Mouse (Mus musculus) adrenal gland, adult 8-10 months (tissue): ENCODE data around the gene Gm1604a. TPM values are rescaled to one million over a fixed set of nuclear protein-coding genes. Genes with fewer than 3 reads are reported as not detected.
"Not testable (repeated sequence)": the region's sequence is repeated elsewhere in the genome, so short reads cannot be mapped to it uniquely, and the experiment has no call there.

ENCODE experiments used
- DNase-seq: peaks from one replicate; pipeline ENCODE4 v3.0.0; 2022
- total RNA-seq, 4 experiments: library from RNA; stranded (reverse); gene quantifications; 2 replicates each; pipeline ENCODE4 v1.2.4; 2022

Gene Gm1604a
- not detected for total RNA-seq

DNA sequence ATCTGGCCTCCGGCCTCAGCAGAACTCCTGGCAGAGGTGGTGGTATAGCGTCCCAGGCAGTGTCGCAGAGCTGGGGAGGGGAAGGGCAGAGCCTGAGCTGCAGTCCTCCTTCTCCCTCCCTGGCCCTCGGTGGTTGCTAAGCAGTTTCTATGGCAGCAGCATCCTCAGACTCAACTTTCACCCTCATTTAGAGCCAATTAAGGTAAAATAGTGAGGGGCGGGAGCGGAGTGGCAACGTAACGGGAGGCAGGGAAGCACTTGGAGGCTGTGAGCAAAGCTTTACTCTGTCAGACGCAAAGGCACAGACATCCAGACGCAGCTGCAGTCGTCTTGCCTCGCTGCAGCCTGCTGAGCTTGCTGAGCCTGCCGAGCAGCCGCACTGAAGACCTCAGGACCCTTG lies at the start of gene Gm1604a:
Gene Gm1604a (plus strand): TSS at position 312 of the 400 bp plus-strand sequence.
- DNase-seq = not testable (repeated sequence)

DNA sequence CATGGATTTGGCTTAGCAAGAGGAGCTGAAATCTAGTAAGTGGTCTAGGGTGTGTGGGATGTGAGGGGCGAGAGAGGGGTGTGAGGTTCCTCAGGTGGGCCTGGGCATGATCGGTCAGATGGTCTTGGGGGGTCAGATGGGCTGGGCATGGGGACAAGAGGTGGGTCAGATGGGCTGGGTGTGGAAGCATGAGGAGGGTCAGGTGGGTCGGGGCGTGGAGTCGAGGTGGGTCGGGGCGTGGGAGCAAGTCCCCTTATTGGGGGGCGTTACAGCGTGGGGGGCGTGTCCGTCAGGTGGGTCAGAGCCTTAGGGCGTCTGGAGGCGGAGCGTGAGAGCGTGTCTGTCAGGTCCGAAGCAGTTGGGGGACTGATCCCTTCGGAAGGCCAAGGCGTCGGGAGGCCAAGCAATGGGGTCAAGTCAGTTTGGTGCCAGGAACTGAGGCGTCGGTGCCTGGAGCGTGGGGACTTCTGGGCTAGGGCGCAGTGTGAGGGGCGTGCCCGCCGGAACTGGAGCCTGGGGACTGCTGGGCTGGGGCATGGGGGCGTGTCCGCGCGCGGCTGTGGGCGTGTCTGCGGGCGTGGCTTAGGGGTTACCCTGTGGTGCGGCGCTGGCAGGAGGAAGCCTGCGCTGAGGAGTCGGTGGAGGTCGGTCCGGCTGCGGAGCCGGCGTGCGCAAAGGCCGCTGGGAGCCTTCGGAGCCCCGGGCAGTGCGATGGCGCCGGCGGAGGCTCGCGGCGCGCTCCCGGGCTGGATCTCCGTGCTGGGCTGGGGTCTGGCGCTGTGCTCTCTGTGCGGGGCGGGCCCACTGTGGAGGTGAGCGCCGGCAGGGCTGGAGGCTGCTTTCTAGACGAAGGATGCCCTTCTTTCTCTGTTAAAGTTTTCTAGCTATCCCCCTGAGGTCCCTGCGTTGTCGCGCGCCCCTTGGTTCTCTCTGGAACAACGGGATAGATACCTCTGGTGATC lies 46.8 kb upstream of the Gm1604a start, which contains the start of gene Gm49721:
Gene Gm49721 (plus strand): TSS at position 618 of the 962 bp plus-strand sequence.
- peak; percentile 77 for DNase-seq

DNA sequence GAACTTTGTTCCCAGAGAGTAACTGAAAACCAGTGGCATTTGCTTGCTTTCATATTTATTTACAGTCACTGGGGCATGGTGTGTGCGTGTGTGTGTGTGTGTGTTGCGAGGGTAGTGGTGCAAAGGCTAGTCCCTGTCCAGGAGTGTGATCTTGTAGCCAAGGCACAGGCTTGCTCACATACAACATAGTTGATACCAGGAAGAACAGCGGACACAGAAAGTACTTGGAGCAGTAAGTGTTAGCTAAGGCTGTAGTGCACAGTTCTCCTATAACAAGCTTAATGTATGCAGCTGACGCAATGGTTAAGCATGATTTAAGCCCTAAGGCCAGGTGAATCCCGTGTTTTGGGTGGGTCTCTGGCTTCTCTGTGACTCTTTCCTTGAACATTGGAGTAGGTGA lies 46.0 kb upstream of the Gm1604a start:
- not testable (repeated sequence) for DNase-seq

DNA sequence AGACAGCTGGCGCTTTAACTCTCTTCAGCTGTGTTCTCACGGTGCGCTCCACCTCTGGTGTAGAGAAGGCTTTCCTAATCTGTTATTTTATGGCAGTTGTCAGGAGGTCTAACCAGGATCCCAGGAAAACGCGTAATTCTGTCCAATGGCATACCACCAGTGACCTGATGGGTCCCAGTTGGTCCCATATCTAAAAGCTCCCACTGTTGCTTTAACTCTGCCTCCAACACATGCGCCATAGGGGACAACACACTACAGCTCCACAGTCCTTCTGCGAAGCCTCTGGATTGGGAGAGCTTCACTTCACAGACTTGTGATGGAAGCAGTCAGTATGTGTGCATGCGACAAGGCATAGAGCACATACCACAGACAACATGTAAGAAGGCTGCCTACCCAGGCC lies 45.2 kb upstream of the Gm1604a start:
- not testable (repeated sequence) for DNase-seq

DNA sequence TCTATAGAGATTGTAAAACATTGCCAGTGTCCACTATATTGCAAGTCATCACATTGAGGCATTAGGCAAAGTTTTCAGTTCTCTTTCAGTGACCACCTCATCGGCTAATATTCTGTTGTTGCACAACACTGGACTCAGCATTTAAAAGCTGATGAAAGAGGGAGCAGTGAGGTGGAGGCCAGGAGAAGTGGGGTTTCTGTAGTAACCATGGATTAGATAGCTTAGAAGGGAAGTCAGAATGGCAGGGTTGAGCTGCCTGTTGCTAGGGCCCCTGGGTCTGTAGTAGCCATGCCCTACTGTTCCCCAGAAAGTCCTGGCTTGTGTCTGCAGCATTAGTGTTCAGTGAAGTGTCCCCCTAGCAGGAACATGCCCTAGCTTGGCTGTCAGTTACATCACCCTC lies 39.2 kb upstream of the Gm1604a start:
- DNase-seq = not testable (repeated sequence)

DNA sequence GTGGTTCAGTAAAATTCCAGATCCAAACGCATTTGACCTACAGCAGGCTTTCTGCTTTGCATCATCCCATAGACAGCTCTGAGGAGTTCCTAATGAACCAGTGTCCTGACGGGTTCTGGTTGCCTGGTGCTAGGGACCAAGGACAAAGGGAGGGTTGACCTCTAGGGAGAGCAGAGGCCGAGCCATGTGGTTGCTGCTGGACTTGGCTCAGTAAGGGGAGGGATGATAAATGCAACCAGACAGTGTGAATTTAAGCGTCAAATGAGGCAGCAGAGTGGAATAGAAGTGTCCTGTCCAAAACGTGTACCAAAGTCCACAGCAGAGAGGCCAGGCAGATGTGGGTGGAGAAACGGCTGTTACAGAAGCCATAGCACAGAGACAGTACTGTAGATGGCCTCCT lies 29.9 kb upstream of the Gm1604a start:
- DNase-seq = not testable (repeated sequence)

DNA sequence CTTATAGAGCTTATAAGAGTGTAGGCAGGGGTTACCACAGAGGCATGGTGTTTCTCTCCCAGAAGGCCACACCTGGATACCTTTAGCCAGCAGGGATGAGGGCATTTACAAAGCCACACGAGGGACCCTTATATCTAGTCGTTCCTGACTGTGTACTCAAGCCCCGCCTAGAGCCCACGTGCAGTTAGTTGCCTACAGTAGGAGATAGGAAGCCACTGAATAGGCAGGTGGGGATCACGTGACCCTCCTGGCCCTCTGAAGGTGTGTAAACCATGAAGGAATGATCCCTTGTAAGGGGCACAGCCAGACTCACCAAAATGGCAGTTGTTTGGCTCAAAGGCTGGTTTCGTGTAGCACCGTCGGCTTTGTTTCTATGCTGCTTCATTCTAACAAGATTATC lies 28.5 kb upstream of the Gm1604a start:
- not testable (repeated sequence) for DNase-seq

DNA sequence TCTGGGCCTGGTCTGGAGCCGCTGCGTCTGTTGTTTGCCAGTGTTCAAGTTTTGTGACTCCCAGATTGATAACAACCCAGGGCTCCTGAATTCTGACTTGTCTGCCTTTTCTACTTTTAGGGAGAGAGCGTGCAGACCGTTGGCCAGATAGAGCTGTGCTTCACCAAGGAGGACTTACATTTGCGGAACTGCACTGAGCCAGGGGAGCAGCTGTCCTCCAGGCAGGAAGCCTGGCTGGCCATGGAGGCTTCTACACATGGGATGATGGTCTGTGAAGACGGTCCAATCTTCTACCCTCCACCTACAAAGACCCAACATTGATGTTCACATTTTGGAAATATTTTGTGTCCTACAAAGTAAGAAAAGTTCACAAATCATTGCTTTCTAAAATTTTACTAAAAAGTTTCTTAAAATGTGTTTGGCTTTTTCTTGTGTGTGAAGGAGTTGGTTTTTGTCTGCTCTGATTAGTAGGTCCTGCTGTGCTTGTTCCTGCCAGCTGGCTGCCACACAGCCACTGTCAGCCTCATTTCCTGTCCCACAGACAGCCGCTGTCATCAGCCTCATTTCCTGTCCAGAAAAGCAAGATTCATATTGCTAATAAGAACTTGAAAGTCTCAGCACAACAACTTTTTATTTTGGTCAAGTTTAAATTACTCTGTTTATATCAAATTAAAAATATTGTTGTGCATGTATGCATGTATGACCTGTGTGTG lies 27.4 kb upstream of the Gm1604a start:
- DNase-seq = not testable (repeated sequence)

DNA sequence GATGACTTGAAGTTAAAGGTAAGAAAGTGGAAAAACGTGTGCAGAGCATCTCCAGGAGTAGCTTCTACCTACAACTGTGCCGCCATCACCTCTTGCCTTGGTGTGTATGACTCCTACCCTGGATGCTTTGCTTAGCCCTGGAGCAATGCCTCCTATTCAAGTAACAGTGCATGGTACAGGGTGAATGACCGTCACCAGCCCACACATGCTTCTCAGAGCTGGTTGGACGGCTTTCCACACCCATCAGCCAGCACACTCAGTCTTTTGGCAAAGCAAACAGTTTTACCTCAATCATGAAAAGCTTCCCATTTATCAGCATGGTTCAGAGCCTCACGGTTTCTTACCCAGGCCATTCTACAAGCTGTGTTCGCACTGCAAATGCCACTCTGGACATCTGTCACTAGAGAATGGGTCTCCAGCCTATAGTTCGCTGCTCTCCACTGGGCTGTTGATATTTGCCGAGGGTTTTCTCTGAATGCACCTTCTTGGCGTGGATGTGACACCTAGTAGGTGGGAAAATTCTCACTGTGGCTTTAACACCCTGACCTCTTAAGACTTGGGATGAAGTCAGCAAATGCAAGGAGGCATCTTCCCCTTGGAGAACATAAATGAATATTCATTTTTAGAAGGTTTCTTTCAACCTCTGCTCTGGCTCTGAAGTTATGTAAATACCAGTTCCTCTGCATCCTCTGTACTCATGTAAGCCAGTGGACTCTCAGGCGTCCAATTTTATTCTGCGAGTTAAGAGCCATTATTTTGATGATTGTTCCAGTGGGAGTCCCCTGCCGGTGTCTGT lies 23.4 kb upstream of the Gm1604a start:
- DNase-seq = not testable (repeated sequence)

DNA sequence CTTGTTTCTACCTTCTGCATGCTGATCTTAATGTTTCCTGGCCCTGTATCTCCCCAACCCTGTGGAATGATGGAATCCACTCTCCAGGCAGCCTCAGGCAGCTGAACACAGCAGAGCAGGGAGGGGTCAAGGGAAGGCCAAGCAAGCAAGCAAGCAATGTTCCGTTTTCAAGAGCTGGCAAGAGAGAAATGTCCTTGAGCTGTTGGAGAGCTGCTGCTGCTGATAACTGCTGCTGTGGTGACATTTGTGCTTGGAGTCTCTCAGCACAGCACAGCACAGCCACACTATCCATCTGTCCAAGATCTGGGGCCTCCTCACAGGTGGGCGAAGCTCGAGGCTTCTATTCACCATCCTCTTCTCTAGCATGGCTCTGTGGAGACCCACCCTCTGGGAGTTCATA lies 22.0 kb upstream of the Gm1604a start:
- DNase-seq = not testable (repeated sequence)

DNA sequence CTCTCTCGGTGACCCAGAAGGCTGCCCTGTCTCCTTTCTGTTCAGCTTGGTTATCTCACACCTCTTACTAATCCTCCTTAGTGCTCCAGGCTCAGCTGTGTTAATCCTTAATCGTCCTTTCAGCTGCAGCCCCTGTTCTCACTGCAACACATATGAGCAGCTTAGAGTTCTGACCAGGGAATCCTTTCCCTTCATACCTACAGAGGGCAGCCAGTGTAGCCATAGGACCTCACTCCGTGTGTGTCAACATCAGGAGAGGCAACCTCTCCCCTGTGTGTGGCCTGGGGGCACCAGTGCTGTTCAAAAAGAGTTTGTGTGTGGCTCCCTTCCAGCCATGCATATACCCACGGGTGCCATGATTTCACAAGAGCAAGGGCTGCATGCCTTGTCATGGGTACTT lies 19.7 kb upstream of the Gm1604a start:
- not testable (repeated sequence) for DNase-seq

DNA sequence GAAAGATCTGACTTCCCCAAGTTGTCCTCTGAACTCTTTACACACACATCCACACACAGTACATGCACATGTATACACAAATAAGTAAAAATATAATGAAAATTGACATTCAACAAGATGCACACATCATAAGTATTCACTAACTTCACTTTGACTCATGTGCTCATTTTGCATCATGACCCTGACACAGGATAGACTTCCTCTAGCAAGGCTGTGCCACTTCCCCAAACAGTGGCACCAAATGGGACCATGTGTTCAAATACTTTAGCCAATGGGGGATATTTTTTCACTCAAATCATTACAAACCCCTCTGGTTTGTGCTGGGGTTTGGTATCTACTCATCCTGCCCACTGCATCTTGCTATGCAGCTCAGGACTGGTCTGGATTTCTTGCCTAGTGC lies 16.5 kb upstream of the Gm1604a start:
- DNase-seq = not testable (repeated sequence)

DNA sequence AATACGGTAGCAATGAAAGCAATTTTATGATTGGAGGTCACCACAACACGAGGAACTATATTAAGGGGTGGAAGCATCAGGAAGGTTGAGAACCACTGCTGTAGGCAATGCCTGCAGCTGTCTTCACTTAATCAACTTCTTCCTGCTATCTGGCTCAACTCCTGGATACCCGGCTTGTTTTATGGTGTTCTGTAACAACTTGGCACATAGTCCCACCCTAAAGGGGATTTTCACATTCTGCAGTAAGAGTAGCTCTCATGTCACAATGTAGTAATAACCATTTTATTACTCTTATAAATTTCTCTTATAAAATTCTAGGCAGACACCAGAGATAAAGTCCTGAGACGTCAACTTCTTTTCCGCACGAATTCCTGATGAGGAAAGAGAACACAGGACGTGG lies 15.9 kb upstream of the Gm1604a start:
- not testable (repeated sequence) for DNase-seq

DNA sequence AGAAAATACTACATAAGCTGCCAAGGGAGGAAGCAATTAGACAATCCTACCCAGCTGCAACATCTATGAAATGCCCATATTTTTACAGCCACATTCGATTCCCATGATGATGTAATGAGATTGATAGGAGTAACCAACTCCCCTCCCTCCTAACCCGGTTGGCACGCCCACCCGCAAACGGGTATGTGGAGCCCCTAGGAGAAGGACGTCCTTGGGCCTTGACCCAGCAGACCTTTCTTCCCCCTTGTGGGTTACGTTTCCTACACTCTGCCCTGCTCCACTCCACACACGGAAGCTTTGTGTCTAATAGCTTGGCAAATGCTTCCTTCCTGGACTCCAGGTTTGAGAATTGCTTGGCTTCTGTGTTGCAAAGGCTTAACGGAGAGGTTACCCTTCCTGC lies 15.5 kb upstream of the Gm1604a start:
- not testable (repeated sequence) for DNase-seq

DNA sequence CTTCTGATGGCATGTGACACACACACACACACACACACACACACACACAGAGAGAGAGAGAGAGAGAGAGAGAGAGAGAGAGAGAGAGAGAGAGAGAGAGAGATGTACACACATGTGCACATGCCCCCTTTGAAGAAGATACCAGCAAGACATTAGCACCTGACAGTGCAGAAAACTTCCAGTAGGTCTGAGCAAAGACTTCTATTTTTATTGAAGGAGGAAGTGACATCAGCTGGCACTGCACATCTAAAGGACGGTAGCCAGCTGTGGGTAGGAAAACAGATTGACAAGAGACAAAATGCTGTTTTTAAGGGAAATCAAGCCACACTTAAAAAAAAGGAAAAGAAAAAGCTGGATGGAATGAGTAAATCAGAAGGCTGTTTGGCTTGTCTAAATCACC lies 11.2 kb upstream of the Gm1604a start:
- DNase-seq = not testable (repeated sequence)

DNA sequence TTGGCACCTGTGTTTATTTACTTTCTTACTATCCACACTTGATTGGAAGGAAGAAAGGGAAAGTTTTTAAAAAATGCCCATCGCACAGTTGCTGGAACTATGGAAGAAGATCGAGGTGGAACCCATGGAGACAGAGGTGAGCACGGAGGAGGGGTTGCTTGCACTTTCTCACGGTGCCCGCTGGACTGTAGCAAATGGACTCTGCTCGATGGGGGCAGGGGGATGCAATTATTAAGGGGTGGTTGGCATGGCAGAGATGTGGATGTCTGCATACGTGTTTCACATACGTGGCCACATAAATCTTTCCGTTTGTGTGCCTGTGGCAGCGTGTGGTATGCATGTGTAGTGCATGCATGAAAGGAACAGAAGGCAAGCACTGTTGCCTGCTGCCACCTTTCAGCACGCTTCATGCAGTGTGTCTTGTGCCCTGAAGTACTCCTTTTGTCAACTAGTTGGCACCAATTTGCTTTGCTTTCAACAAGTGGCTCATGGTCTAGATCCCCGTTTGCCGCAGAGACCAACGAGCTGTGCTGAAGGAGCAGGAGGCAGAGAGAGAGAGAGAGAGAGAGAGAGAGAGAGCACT lies 487 bp downstream of the Gm1604a start:
- DNase-seq = not testable (repeated sequence)

DNA sequence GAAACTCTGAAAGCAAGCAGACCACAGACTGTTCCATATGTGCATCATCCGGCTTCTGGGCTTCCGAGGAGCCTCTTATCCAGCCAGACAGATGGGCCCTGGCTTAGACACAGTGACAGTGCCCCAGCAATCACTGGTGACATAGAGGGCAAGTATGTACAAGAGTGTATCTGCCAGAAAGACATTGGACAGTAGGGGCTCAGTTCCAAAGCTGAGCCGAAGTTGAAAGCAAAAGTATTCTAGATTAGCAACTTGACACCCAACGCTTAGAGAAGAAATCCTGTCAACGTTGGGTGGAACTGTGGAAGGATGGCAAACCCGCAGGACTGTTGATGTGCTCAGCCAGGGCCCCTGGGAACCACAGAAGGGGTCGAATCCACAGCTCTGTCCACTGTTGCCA lies 4.8 kb downstream of the Gm1604a start:
- DNase-seq = not testable (repeated sequence)

DNA sequence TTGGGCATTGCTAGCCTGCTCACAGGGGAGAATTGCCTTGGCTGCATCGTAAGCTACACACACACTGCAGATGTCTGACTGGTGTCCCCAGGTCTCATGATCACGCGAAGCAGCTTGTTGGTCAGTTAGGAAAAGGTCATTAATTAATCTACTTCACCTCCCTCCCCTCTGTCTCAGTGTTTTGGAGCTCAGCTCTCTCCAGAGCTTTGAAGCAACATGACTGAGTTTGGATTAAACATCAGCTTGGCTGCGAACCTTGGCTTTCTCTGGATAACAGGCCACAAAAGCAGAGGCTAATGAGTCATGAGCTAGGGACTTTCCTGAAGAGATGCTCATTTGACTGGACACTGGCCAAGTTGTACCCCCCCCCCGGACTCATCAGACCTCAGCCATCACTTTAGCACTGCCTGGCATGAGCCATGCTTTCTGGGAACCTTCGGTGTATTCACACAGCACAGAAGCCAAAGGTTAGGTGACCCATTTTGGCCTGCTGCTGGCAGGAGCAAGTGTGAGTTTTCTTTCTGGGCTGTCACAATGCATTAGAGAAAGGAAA lies 5.3 kb downstream of the Gm1604a start:
- DNase-seq = not testable (repeated sequence)

DNA sequence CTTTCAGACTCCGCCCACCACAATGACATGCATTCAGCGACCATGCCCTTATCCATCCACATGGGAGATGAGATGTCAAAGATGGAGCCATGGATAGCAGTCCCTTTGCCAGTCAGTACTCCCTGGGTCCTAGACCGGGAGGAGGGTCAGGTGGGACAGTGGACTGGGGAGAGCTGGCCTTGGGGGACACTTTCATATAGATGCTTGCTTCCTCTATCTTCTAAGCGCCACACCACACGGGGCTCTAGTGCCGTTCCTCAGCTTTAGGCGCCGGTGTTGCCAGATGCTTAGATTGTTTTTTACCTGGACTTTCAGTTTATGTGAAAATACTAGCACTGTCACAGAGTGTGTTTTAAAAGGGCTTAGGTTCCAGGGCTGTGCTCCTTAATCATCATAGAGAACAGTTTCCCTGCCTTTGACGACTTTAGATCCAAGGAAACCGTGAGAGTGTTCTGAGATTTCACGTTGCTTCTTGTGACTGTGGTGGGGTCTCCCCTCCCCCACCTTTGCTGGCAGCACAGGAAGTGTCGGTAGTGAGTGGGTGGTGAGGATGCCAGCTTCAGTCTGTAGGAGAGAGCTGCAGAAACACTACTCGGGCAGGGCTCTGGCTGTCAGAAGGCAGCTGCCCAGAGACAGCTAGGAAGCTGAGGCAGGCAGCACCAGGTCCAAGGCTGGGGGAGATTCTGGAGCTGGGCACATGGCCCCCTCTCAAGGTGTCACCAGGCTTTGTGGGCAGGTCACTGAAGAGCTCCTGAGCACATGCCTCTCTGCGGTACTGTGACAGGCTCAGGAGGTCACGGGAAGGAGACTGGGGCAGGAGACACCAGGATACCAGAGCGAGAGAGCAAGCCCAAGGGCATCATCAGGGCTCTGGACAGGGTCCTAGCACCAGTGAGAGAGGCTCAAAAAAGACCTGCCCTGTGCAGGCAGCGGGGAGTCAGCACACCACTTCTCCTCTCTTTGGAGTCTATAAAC lies 8.1 kb downstream of the Gm1604a start:
- not testable (repeated sequence) for DNase-seq

DNA sequence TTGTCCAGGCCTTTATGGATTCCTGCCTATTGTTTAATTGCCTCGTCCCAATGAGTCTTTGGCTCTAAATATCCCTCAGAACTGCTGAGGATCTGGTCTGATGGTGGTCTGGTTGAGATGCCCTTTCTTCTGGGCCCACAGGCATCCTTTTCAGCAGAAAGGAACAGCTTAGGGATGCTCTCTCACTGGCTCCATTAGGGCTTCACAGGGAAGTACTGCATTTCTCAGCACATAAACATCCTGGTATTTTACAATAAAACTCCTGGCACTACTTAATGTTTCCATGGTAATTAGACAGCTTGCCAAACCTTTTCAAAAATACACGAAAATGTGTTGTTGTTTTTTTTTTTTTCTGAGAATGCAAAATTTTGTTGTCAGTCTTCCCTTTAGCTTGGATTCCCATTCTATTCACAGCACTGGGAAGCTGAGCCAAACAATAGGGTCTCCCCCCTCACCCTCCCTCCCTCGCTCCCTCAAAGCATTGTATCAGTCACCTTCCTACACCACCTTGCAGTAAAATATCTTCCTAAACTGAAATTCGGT lies 43.7 kb downstream of the Gm1604a start:
- not testable (repeated sequence) for DNase-seq
